Mouse (Mus musculus) urinary bladder, postnatal 0 days (tissue): ENCODE measurements around the gene Calm5. TPM values are rescaled to one million over a fixed set of nuclear protein-coding genes. Genes with fewer than 3 reads are reported as not detected.

Source experiments
- polyA plus RNA-seq: library from polyadenylated mRNA; unstranded; fragments of >200 nt; fragmentation: Nextera tagmentation; extraction: Ambion mirVana; gene quantifications from 2 replicates; pipeline ENCODE4 v1.2.1, GENCODE M21; 2015

Gene Calm5
- polyA plus RNA-seq, result not detected in 2 replicates

DNA sequence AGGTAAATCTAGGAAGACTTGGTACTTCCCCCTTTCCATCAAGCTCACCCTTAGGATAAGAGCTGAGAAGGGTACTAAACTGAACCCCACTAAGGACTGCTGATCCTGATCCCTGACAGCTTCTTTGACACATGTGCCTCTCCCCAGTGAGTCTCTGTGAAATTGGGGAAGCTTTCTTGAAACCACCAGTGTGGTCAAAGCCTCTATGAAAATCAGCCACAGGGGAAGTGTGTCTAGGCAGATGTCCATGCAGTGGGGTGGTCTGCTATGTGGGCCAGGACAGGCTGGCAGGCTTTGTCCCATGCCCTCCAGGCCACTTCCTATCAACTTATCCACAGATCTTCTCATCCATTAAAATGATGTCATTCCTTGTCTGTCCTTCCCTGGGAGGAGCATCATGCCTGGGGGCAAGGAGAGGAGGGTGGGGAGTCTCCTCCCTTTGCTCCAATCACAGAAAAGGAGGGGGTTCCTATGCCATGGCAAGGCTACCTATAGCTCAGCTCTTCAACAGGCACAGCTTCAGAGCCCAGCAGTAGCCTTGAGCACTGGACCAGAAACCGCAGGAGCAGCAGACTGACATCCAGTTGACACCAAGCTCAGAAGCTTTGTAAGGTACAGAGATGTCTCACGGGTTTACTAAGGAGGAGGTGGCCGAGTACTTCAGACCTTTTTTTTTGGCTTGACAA is at the start of gene Calm5:
Gene Calm5 (plus strand): TSS at position 526 of the 686 bp plus-strand sequence.

DNA sequence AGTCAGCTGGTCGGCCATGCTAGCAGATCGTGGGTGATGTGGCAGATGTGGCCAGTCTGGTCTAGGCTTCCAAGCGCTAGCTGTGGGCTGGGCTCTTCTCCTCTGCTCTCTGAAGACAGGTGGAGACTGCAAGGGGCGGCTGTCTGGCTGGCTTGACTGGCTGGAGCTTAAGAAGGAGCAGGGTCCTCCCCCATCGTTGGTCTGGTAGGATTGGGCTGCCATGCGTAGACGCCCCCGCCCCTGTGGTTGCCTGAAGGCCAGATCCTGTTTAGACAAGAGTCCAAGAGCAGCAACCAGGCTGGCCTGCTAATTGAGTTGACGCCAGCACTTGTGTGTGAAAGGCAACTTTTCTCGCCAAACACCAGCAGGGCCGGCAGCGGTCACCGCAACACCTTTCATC is 49.8 kb upstream of the Calm5 start, which contains the start of gene Calml3:
Gene Calml3 (minus strand): TSS at position 131 of the 400 bp plus-strand sequence.

GRCm38 (mm10) chr13:3837312-3837807 is 16.6 kb upstream of the Calm5 start, which contains the start of gene Calm4:
TSS of gene Calm4 (plus strand) at chr13:3837757.

Other genes with a start within 250 kb of the Calm5 start
- gene Fam208b, start 243.1 kb upstream of the Calm5 start, polyA plus RNA-seq, result 3.7 and 5.2 TPM in 2 replicates
- 6.8 and 8.4 TPM in 2 replicates for gene Asb13, start 220.1 kb upstream of the Calm5 start, polyA plus RNA-seq
- 0.22 TPM in 1 of 2 replicates, not detected in the other for gene Calml3, start 49.9 kb upstream of the Calm5 start, polyA plus RNA-seq
- gene Calm4, start 16.4 kb upstream of the Calm5 start, polyA plus RNA-seq, result not detected in 2 replicates
- 42.9 and 52.7 TPM in 2 replicates for gene Net1, start 64.0 kb downstream of the Calm5 start, polyA plus RNA-seq
- not detected in 2 replicates for gene Tubal3, start 64.1 kb downstream of the Calm5 start, polyA plus RNA-seq
- gene Ucn3, start 91.2 kb downstream of the Calm5 start, polyA plus RNA-seq, result not detected in 2 replicates
- gene Akr1c14, start 194.8 kb downstream of the Calm5 start, polyA plus RNA-seq, result 2.1 and 2.7 TPM in 2 replicates